Mouse (Mus musculus): ENCODE results near the gene Rad9b. TPM values are rescaled to one million over a fixed set of nuclear protein-coding genes. Genes with fewer than 3 reads are reported as not detected.

The Rad9b gene
- polyA plus RNA-seq, 1 experiment from 2014 or later: 9.2 TPM

DNA sequence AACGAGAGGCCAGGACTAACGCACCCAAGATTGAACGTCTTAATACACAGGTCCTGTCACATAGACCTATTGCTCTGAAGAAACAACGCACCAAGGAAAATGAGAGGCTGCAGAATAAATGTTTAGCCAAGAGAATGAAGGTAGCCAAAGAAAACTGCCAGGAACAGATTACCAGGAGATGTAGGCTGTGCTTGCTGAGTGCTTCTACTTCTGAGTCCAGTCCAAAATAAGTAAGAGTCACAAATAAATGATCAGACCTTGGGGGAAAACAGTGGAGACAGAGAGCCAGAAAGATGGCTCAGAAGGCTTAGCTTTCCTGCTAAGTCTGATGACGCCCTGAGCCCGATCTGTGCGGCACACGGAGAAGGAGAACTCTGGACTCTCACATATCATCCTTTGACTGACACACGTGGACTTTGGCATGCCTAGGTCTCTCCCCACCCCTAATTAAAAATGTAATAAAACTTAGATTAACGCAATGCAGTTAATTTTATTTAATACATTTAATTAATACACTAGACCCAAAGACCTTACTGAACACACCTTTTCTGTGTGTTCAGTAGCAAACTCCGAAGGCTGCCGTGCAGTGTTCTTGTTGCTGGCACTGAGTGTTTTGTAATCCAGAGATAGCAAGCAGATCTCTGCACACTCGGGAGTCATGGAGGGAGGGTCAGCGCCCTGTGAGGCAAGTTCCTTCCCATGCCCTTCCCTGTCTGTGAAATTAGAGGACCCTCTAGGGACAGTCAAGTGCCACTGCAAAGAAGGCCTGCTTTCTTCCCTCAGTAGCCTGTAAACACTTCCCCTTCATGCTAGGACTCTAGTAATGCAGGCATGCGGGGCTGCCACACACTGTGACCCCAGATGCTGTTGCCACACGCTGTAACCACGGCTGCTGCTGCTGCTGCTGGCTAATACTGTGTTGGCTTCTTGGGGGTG lies 51.0 kb downstream of the Rad9b start:
- H3K4me2 ChIP-seq (replicated peaks): peak overlapping the region; percentile 25; the same call in 1 of the 2 replicates
- 47% methylated on average over 17 of the region's 17 CpGs for WGBS
- H3K27me3 ChIP-seq (replicated peaks): no peaks in the 10 kb centered on the region
- no peaks in the 10 kb centered on the region for H3K36me3 ChIP-seq
- no peak overlapping the region for H3K9ac ChIP-seq
- H3K27ac ChIP-seq: peak overlapping the region; percentile 65
- no peak overlapping the region for H3K4me3 ChIP-seq (replicated peaks)
- no peaks in the 10 kb centered on the region for H3K9me3 ChIP-seq
- ATAC-seq: peak; percentile 90
- peaks cover 29% of the 10 kb centered on the region for H3K4me1 ChIP-seq (replicated peaks)

- no peaks in the 10 kb centered on the region for H3K27me3 ChIP-seq (replicated peaks)
- no peaks in the 10 kb centered on the region for H3K36me3 ChIP-seq
- peaks cover 33% of the 10 kb centered on the region for H3K4me1 ChIP-seq (replicated peaks)
- H3K4me2 ChIP-seq (replicated peaks): no peak overlapping the region
- no peak overlapping the region for H3K4me3 ChIP-seq (replicated peaks)
- no peak for ATAC-seq
- H3K9ac ChIP-seq: no peak overlapping the region
- no peaks in the 10 kb centered on the region for H3K9me3 ChIP-seq
- no peak overlapping the region for H3K27ac ChIP-seq
- WGBS: 87% methylated on average over 6 of the region's 6 CpGs
Observed at GRCm38 (mm10) chr5:122300071-122300518, 53.9 kb downstream of the Rad9b start.

DNA sequence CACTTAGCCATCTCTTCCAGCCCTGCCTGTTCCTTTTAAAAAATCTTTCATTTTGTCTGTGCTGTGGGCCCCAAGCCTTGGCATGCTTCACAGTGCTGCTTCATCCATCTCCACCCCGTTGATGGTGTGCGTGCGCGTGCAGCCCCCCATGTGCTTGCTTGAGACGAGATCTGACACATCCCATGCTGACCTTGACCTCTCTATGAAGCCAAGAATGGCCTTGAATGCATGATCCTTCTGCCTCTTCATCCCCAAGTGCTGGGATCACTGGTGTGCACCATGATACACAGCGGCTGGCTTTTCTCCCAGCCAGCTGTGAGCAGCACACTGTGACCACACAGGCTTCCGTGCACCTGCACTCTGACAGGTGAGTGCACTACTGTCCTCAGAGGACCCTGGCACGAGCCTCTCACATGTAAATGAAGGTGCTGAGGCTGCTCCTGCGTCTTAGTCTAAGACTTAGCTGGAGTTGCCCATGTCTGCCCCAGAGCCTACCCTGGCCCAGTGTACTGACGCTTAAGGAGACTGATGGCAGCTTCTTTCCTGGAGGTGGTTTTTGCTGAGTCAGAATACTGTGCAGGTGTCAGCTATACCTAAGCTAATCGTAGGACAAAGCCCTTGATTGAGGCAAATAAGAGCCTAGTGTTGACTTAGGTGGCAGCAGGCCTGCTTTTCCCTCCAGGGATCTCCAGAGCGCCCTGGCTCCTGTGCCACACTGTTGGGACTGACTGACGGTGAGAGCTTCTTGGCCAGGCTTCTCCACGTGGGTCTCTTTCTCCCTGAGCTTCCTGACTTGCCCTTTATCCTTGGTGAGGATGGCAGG lies 58.7 kb downstream of the Rad9b start:
- H3K27me3 ChIP-seq (replicated peaks): no peaks in the 10 kb centered on the region
- H3K36me3 ChIP-seq: no peaks in the 10 kb centered on the region
- H3K9ac ChIP-seq: no peak overlapping the region
- H3K4me2 ChIP-seq (replicated peaks): no peak overlapping the region
- no peak overlapping the region for H3K27ac ChIP-seq
- H3K9me3 ChIP-seq: no peaks in the 10 kb centered on the region
- peak; percentile 32; the same call in 1 of the 2 replicates for ATAC-seq
- H3K4me1 ChIP-seq (replicated peaks): peaks cover 11% of the 10 kb centered on the region
- no peak overlapping the region for H3K4me3 ChIP-seq (replicated peaks)
- 74% methylated on average over 14 of the region's 14 CpGs for WGBS

DNA sequence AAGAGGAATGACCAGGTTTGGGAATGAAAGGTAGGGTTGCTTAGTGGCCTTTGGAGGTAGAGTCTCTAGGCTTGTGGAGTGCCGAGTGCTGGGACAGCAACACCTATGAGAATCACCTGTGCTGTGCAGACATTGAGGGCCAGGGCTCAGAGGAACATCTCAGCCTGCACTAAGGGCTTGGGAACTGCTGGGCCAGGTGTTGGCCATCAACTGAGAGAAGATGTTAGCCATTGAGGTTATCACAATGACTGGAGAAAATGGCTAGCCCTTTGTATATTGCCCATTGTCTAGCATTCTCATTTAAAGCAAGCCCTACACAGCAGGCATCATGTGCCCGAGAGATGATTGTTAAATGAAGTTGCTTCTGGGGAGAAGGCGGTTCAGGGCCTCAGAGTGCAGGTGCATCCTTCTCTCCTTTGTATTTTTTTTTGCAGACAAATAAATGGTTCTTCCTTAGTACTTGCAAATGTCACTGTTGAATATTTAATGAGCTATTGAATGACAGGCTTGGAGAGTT lies 59.8 kb downstream of the Rad9b start:
- Histone ChIP-seq H3K9me3 (no peaks in the 10 kb centered on the region), H3K27me3 (replicated peaks) (no peaks in the 10 kb centered on the region), H3K9ac (no peak overlapping the region), H3K27ac (no peak overlapping the region), H3K4me1 (replicated peaks) (peaks cover 11% of the 10 kb centered on the region), H3K4me3 (replicated peaks) (no peak overlapping the region), H3K4me2 (replicated peaks) (no peak overlapping the region), H3K36me3 (no peaks in the 10 kb centered on the region)
- ATAC-seq: no peak
- WGBS: 76% methylated on average over 3 of the region's 3 CpGs

GRCm38 (mm10) chr5:122293131-122293530 lies 60.9 kb downstream of the Rad9b start:
- no peak overlapping the region for H3K27ac ChIP-seq
- ATAC-seq: no peak
- 62% methylated on average over 6 of the region's 6 CpGs for WGBS
- no peaks in the 10 kb centered on the region for H3K9me3 ChIP-seq
- no peaks in the 10 kb centered on the region for H3K36me3 ChIP-seq
- H3K4me2 ChIP-seq (replicated peaks): no peak overlapping the region
- H3K4me1 ChIP-seq (replicated peaks): peaks cover 14% of the 10 kb centered on the region
- H3K27me3 ChIP-seq (replicated peaks): no peaks in the 10 kb centered on the region
- no peak overlapping the region for H3K4me3 ChIP-seq (replicated peaks)
- no peak overlapping the region for H3K9ac ChIP-seq

GRCm38 (mm10) chr5:122291553-122292339 lies 62.3 kb downstream of the Rad9b start:
- Histone ChIP-seq H3K4me1 (replicated peaks) (peaks cover 16% of the 10 kb centered on the region), H3K27ac (peak overlapping the region; percentile 69), H3K4me2 (replicated peaks) (peak overlapping the region; percentile 32), H3K4me3 (replicated peaks) (no peak overlapping the region), H3K9ac (peak overlapping the region; percentile 23; the same call in 1 of the 2 replicates), H3K27me3 (replicated peaks) (no peaks in the 10 kb centered on the region), H3K36me3 (0 out of 2 replicates have a peak, but pooled peaks cover 2% of the 10 kb centered on the region), H3K9me3 (no peaks in the 10 kb centered on the region)
- 55% methylated on average over 17 of the region's 17 CpGs for WGBS
- ATAC-seq: peak; percentile 79

DNA sequence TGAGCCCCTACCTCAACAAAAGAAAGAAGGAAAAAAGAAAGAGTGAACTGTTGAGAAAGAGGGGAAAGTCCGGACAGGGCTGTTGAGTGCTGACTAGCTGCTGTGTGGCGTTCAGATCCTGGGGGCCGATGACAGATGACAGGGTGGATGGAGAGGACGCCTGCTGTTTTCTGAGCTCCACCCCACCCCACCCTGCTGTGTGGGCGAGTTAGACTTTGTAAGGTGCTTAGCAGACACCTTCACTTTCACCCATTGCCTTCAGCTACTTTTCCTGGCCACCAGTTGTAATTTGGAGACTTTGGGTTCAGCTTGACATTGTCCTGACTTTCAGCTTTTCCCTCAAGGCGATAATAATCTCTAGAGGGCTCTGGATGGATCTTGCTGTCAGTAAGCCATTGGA lies 62.9 kb downstream of the Rad9b start:
- peak overlapping the region; percentile 6; the same call in 1 of the 2 replicates for H3K9ac ChIP-seq
- 56% methylated on average over 6 of the region's 6 CpGs for WGBS
- peak overlapping the region; percentile 32 for H3K4me2 ChIP-seq (replicated peaks)
- peaks cover 18% of the 10 kb centered on the region for H3K4me1 ChIP-seq (replicated peaks)
- H3K9me3 ChIP-seq: no peaks in the 10 kb centered on the region
- peak; percentile 57 for ATAC-seq
- peak overlapping the region; percentile 69 for H3K27ac ChIP-seq
- 0 out of 2 replicates have a peak, but pooled peaks cover 2% of the 10 kb centered on the region for H3K36me3 ChIP-seq
- no peaks in the 10 kb centered on the region for H3K27me3 ChIP-seq (replicated peaks)
- no peak overlapping the region for H3K4me3 ChIP-seq (replicated peaks)

DNA sequence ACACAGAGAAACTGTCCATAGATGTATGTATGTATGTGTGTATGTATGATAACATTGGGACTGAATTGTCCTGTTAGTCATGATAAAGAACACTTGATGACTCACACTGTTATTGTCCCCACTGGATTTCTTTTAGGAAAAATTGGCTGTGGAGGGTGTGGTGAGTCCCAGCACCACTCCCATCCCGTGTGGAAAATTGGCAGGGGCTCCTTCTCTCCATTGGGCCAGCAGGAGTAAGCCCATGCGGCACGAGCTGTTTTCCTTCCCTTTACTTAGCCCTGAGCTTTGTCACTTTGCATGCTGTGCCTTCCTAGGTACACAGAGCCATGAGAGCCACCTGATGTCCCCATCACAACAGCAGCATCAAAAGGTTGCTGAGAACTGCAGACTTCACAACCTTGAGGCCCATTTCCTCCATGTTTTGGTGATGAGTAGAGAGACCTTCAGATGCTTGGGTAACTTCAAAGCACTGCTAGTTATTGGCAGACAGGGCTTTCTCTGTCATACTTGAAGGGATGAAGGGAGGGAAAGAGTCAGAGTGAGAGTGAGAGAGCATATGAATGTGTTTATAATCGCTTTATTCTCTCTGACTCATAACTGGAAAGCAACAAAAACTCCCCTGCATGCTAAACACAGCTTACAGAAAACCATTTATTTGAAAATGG lies 65.8 kb downstream of the Rad9b start:
- Histone ChIP-seq H3K9ac (no peak overlapping the region), H3K4me1 (replicated peaks) (peaks cover 18% of the 10 kb centered on the region), H3K4me3 (replicated peaks) (no peak overlapping the region), H3K27ac (no peak overlapping the region), H3K36me3 (0 out of 2 replicates have a peak, but pooled peaks cover 2% of the 10 kb centered on the region), H3K27me3 (replicated peaks) (no peaks in the 10 kb centered on the region), H3K4me2 (replicated peaks) (no peak overlapping the region), H3K9me3 (no peaks in the 10 kb centered on the region)
- 87% methylated on average over 4 of the region's 4 CpGs for WGBS
- ATAC-seq: no peak

GRCm38 (mm10) chr5:122287026-122287425 lies 67.0 kb downstream of the Rad9b start:
- 0 out of 2 replicates have a peak, but pooled peaks cover 2% of the 10 kb centered on the region for H3K36me3 ChIP-seq
- peaks cover 12% of the 10 kb centered on the region for H3K4me1 ChIP-seq (replicated peaks)
- H3K9ac ChIP-seq: no peak overlapping the region
- no peaks in the 10 kb centered on the region for H3K27me3 ChIP-seq (replicated peaks)
- H3K4me3 ChIP-seq (replicated peaks): no peak overlapping the region
- WGBS: 85% methylated on average over 4 of the region's 4 CpGs
- H3K9me3 ChIP-seq: no peaks in the 10 kb centered on the region
- no peak overlapping the region for H3K4me2 ChIP-seq (replicated peaks)
- no peak overlapping the region for H3K27ac ChIP-seq
- no peak for ATAC-seq

DNA sequence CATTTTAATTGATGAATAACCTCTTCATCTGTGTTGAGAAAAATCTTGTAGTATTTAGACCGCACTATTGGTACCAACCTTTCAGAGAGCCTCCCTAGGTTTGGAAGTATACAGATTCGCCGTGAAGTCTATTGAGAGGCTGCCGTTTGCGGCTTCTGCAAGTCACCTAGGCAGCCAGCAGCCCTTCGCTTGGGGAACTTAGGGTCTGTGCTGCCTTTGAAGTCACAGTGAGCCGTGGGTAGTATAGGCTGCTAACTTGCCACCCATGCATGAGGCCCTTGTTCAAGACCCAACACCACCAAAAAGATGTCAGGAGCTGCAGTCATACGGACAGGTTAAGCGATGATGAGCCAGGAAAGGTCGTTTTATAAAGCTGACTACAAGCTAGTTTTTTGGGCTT lies 67.8 kb downstream of the Rad9b start:
- Histone ChIP-seq H3K27ac (no peak overlapping the region), H3K9ac (no peak overlapping the region), H3K4me2 (replicated peaks) (peak overlapping the region; percentile 96), H3K27me3 (replicated peaks) (no peaks in the 10 kb centered on the region), H3K36me3 (0 out of 2 replicates have a peak, but pooled peaks cover 2% of the 10 kb centered on the region), H3K4me1 (replicated peaks) (peaks cover 12% of the 10 kb centered on the region), H3K4me3 (replicated peaks) (peak overlapping the region; percentile 11; the same call in 1 of the 2 replicates), H3K9me3 (no peaks in the 10 kb centered on the region)
- no peak for ATAC-seq
- WGBS: 80% methylated on average over 10 of the region's 10 CpGs

- H3K27ac ChIP-seq: no peak overlapping the region
- H3K4me2 ChIP-seq (replicated peaks): peak overlapping the region; percentile 96
- WGBS: 53% methylated on average over 7 of the region's 7 CpGs
- H3K9me3 ChIP-seq: no peaks in the 10 kb centered on the region
- no peak for ATAC-seq
- H3K36me3 ChIP-seq: 0 out of 2 replicates have a peak, but pooled peaks cover 2% of the 10 kb centered on the region
- H3K27me3 ChIP-seq (replicated peaks): no peaks in the 10 kb centered on the region
- peak overlapping the region; percentile 93 for H3K4me3 ChIP-seq (replicated peaks)
- peaks cover 14% of the 10 kb centered on the region for H3K4me1 ChIP-seq (replicated peaks)
- H3K9ac ChIP-seq: peak overlapping the region; percentile 88; the same call in 1 of the 2 replicates
Observed at GRCm38 (mm10) chr5:122285767-122286150, 68.3 kb downstream of the Rad9b start.
